Mouse (Mus musculus) monocyte, adult 2 months (primary cell): ENCODE results near the gene 4933405O20Rik.

Experiments used
- DNase-seq, 2 experiments: peaks; one replicate each; pipeline ENCODE4 v3.0.0; 2022; ENCODE audit warnings: low spot score in 2 of 2, low read depth in 1 of 2

4933405O20Rik gene

GRCm38 (mm10) chr7:50598890-50599289 is at the start of gene 4933405O20Rik:
4933405O20Rik (plus strand) TSS chr7:50599190.
- DNase-seq, result no peak

GRCm38 (mm10) chr7:50549572-50549971 is 49.4 kb upstream of the 4933405O20Rik start:
- no peak for DNase-seq

DNA sequence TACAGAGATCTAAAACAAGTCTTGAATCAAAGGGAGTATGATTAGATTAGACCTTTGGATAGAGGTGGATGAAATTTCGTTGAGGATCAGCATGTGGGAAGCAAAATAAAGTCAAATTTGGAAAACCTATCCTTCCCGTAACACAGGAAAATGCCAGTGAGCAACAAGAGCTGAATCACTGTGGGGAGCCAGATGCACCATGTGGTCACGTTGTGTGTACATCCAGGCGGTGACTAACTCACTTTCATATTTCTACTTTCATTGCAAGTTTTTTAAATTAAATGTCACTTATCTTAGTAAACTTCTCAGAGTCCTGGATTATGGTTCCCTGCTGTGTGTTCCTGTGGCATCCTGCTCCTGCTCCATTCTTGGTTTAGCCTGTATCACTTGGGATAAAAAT is 47.6 kb upstream of the 4933405O20Rik start:
- no peak for DNase-seq

- DNase-seq, result no peak
These were observed 36.3 kb upstream of the 4933405O20Rik start for GRCm38 (mm10) chr7:50562708-50563107.

- DNase-seq, result no peak
These were observed 25.1 kb upstream of the 4933405O20Rik start for GRCm38 (mm10) chr7:50573841-50574240.

GRCm38 (mm10) chr7:50588642-50589424 is 10.2 kb upstream of the 4933405O20Rik start:
- DNase-seq, result no peak

DNA sequence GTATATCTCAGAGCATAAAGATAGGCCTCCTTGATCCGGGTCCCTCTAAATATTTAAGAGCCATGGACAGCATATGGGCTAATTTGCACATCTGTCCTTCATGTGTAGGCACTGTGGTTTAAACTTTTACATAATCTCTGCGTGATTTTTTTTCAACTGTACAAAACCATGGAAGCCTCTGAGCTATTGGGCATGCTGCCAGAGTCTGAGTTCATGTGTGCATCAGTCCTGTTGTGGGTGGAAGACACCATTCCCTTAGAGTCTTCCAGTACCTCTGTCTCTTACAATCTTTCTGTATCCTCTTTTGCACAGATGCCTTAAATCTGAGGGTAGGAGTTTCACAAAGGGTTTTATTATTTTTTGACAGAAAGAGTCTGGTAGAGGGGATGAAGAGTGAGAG is 15.1 kb downstream of the 4933405O20Rik start:
- no peak for DNase-seq

- DNase-seq, result no peak
These were observed 30.2 kb downstream of the 4933405O20Rik start for GRCm38 (mm10) chr7:50629186-50629585.

DNA sequence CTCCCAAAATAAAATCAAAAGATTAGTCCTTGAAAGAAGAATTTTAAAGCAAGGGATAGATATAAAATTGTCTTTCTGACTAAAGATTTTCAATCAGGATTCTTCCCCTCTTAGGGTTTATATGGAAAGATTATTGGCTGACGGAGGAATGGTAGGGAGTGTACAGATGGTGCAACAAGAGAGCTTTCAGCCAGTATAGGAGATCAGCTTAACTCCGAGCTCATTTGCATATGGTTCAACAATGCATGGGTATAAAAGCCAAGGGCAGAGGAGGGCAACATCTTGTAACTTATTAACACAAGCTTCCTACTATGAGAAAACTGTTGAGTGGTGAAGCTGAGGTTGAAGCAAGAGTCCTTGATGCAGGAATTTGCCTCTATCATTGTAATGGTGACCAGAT is 34.2 kb downstream of the 4933405O20Rik start:
- no peak for DNase-seq
